Mouse (Mus musculus): ENCODE data around the gene Barhl2.

The Barhl2 gene

GRCm38 (mm10) chr5:106415734-106416133 lies 42.2 kb downstream of the Barhl2 start:
- DNase-seq (ENCODE audit: low spot score in 2 of 2): no peak

GRCm38 (mm10) chr5:106402761-106403160 lies 55.2 kb downstream of the Barhl2 start:
- DNase-seq (ENCODE audit: low spot score in 2 of 2): no peak
